Mouse (Mus musculus): ENCODE measurements at regions not wholly inside any gene's neighbourhood (a gene's known extent, or its start where the extent isn't known, plus 50 kb on each side); places are given as distances from the start of the nearest gene placed in this dataset.
A peak's percentile ranks its signal among the peaks of the same experiment; 100 is the strongest.

DNA sequence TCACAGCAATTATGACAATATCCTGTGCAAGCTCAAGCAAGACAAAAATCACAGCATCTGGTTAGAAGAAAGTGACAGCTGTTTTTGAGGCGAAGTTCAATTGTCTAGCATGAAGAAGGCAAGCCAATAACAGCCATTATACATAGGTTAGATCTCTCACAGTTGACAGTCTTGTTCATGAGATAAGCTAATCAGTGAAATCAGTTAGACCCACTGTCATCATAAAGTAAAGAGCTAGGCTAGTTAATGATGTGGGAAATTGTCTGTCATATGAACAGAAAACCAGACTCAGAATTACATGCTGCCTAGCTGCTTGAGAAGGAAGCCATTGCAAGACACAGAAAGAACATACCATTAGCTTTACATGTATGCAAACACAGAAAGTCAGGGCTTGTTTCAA, 470.2 kb upstream of the 5930422O12Rik start:
- no peak for DNase-seq

- no peak for DNase-seq
Observed at GRCm38 (mm10) chr8:32958855-32959254, 469.7 kb upstream of the 5930422O12Rik start.

- DNase-seq = no peak
Observed at GRCm38 (mm10) chr8:32959326-32960064, 469.0 kb upstream of the 5930422O12Rik start.

DNA sequence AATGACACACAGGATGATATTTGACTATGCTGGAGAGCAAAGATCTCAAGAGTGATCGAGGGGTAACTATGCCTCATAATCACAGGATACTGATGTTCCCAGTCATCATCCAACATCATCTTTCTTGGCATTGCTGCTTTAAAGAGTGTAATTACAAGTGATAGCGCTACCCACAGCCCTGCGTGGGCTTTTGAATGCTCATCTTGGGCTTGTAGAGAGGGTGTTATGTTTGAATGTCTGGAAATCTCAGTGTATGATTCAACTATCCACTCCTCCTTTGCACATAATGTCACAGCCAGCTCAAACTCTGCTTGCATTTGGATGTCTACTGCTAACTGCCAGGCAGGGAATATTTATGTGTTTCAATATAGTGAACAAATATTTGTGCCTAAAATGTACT, 438.3 kb upstream of the 5930422O12Rik start:
- no peak for DNase-seq

DNA sequence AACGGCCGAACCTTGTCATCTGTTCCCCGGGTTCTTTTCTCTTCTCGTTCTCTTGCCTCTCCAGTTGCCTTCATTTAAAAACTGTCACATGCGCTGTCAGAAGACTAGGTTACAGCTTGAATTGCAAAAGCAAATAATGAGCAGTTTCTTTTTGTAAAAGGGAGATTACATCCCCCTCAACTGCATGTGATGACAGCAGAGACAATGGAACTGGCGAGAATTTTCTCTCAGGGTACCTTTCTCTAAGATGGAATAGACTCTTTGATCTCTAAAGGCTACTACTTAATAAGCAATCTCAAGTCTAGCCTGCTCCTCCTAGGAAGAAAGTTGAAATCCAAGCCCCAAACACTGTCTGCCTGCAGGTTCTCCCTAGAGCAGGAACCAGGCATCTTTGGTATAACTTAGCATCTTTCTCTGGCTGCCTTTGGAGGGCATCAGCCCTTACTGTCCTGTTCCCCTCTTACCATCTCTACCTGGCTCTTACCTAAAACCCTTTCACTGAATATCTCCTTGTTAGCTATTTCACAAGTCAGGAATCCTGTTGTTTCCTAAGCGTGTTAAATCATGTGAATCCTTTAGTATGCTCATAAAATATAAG, 424.4 kb upstream of the 5930422O12Rik start:
- no peak for DNase-seq

GRCm38 (mm10) chr8:33004570-33004969, 423.9 kb upstream of the 5930422O12Rik start:
- DNase-seq = no peak

- DNase-seq = no peak
Observed at GRCm38 (mm10) chr8:33010106-33010505, 418.4 kb upstream of the 5930422O12Rik start.

DNA sequence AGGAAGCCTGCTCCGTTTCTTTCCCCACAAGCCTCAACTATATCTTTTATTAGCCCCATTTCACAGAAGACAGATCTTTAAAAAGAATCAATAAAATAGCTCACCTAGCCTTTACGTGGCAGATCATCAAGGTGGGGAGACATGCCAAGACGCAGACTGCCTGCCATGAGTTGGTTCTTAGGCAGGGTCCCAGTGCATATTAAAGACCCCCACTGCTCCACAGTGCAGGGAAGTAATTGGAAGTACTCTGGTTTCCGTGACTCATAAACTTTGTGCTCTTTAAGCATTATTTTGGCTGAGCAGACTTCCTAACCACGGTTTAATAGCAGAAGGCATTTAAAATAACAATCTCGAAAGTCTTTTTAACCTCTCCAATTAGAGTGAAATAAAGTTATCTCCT, 415.7 kb upstream of the 5930422O12Rik start:
- no peak for DNase-seq

DNA sequence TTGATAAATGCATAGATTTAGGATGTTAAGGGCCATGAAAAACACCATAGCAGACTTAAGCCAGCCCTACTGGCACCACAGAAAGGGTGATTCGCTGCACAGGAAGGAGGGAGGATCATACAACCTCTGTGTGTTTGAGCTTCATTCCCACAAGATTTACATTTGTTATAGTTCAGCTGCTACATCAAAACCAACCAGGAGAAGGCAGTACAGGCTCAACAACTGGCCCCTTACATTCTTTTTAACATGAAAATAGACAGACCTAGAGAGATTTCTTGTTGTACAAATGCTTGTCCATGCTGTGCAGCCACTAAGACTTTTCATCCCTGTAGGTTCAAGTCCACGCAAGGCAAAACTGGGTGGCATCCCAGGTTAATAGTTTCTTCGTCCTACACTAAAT, 412.6 kb upstream of the 5930422O12Rik start:
- peak; percentile 2 to 6 for DNase-seq

DNA sequence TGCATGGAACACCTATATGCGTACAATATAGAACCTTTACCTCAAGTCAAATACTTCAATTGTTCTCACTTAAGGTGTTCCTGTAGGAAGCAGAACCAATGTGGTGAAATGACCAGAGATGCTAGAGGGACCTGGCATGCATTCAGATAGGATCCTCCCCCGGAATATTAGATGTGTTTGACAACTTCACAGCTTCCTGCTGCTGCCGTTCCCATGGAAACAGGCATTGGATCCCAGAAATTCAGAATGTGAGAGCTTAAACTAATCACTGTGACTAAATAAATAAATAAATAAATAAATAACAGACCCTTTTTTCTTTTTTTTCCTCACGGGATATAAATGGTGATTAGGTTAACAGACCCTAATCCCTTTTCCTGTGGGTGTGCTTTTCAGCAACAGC, 401.5 kb upstream of the 5930422O12Rik start:
- DNase-seq = no peak

- DNase-seq = no peak
Observed at GRCm38 (mm10) chr8:33029453-33029852, 399.1 kb upstream of the 5930422O12Rik start.

DNA sequence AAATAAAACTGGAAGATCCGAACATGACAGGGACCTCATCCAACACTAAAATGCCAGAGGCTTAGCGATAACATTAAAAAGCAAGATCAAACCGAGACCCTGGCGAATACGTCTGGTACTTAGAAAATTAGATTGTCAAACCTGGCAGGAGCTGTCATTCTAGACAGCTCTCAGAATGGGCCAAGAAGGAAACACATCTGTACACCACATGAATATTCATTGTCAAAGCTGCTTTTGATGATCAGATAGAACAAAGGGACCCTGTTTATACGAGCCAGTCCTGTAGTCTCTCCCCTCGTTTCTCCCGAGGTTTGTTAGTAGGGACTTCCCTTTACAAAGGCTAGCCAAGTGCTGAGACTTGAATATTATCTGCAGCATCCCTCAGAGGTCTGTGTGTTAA, 376.5 kb upstream of the 5930422O12Rik start:
- DNase-seq = no peak

DNA sequence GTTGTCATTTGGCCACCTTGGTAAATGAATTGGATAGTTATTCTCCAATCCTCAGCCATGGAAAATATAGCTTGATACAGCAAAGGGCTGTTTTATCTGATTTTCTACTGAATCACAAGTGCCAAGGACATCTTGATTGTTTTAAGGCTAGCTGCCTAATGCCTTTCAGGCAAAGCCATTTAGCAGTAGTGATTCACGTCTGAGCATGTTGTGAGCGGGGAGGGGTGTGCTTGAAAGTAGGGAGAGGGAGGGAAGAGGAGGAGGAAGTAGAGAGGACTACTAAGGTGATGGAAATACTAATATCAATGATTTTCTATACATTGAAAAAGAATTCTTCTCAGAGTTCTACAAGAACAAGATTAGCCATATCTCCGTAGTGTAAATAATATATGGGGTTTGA, 362.9 kb upstream of the 5930422O12Rik start:
- peak; percentile 49 to 50 for DNase-seq

- DNase-seq = no peak
Observed at GRCm38 (mm10) chr8:33066168-33066567, 362.3 kb upstream of the 5930422O12Rik start.

GRCm38 (mm10) chr8:33067453-33068039, 361.0 kb upstream of the 5930422O12Rik start:
- DNase-seq = no peak

DNA sequence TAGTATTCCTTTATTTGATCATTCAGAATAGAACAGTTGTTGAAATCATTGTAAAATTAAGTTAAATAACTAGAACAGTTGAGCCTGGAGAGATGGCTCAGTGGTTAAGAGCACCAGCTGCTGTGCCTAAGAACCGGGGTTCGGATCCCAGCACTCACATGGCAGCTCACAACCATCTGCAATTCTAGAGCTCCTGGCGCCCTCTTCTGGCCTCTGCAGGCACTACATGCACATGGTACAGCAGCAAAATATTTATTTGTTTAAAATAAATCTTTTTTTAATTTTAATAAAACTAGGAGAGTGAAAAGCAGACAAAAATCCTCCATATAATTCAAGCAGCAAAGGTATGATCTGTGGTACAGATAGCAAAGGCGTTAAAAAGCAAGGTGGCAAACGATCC, 360.0 kb upstream of the 5930422O12Rik start:
- no peak for DNase-seq

GRCm38 (mm10) chr8:33075186-33075585, 353.3 kb upstream of the 5930422O12Rik start:
- no peak for DNase-seq

DNA sequence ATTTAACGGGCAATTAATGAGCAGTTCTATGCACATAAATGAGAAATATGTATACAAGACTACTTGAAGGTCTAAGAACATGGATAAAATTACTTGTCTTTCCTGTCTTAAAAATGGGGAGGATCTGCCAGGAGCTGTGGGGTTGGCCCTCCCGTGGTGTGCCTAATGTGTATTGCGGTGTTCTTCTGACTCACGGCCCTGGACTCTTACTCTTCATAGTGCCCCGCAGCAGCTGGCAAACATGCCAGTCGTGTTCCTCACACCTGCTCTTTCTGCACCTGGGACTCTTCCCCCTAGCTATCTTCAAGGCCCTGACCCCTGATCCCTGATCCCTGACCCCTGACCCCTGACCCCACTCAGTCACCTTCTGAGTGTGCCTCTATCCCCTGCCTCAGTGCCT, 352.3 kb upstream of the 5930422O12Rik start:
- DNase-seq = no peak

DNA sequence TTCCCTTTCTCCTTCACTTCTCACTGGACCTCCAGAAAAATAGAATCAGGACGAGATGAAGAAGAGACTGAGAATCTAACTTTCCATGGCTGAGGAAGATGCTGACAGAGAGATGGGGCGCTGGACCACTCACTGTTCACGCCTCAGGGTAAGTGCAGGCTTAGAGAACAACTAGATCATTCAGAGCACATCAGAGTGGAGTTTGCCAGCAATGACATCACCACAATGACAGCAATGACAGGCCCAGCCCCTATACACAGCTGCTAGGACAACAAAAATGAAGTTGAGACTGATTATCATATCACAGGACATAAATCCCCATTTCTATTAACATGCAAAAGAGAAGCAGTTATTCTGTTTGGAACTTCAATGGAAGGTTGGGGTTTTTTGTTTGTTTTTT, 350.4 kb upstream of the 5930422O12Rik start:
- DNase-seq = no peak

- DNase-seq = peak; percentile 54 to 72
Observed at GRCm38 (mm10) chr8:33079867-33080585, 348.5 kb upstream of the 5930422O12Rik start.

- DNase-seq = no peak
Observed at GRCm38 (mm10) chr8:33081941-33082340, 346.6 kb upstream of the 5930422O12Rik start.

- no peak for DNase-seq
Observed at GRCm38 (mm10) chr8:33085461-33085860, 343.0 kb upstream of the 5930422O12Rik start.

DNA sequence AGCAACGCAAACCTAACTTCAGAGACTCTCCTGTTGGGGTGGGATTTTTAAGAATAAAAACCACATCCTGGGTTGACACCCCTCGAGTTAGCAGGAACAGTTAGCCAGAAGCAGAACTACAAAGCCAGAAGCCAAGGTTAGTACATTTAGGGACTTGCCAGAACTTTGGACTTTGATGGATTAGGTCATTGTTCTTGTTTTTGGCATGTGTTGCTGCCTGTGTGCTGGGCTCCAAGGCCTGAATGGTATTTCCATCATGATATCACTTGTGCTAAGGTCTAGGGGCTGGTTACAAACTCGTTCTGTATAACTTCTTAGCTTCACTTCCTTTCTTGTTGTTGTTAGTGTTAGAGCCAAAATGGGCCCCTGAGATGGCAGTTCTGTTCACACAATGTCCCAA, 338.8 kb upstream of the 5930422O12Rik start:
- DNase-seq = peak; percentile 27 to 29

All from adrenal gland, postnatal 36 days (tissue).